Mouse (Mus musculus) embryo, embryonic 10 days (tissue): ENCODE data around the gene R3hdm2.

Experiments used
- DNase-seq: peaks from one replicate; pipeline ENCODE4 v3.0.0-alpha.2; 2015; ENCODE audit warnings: low spot score

Gene R3hdm2

DNA sequence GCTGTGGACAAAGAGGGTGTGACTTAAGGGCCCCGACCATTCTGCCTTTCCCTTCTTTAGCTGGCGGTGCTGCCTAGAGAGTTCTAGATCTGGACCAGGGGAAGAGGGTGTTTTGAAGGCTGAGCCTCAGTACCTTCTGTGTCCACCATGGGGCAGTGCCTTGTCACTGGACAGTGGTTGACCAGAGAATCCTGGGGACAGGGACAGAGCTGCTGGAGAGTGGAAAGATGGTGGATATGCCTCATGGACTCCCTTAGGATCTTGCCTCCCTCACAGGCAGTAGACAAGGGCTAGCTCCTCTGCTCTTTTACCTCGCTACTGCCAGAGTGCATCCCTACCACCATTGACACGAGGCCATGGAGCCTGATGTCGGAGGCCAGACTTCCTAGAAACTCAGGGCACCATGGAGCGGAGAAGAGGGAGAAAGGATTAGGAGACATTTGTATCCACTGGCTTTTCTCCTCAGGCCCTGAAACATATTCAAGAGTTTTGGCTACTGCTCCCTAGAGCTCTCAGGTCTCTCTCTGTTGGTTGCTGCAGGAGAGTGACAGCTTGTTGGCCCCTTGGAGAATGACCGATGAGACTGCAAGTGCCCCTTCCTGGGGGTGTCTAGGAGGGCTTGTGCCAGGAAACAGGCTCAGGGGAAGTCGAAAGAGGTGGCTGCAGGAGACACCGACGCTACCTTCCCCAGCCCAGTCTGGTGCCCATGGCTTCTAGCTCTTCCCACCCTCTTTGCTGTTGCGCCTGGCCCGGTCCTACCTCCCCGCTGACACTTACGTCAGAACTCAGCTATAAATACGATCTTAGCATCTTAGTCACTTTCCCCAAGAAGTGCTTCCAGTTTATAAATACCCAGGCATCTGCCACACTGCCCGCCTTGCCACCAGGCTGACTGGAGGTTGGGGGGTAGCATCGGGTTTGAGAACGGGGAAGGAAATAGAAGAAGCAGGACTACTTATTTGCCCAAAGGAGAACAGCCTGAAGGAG lies 25.9 kb upstream of the R3hdm2 start, which contains the start of gene Inhbe:
TSS of gene Inhbe (minus strand) at position 503 of the 987 bp plus-strand sequence.
- peak; percentile 51 for DNase-seq

DNA sequence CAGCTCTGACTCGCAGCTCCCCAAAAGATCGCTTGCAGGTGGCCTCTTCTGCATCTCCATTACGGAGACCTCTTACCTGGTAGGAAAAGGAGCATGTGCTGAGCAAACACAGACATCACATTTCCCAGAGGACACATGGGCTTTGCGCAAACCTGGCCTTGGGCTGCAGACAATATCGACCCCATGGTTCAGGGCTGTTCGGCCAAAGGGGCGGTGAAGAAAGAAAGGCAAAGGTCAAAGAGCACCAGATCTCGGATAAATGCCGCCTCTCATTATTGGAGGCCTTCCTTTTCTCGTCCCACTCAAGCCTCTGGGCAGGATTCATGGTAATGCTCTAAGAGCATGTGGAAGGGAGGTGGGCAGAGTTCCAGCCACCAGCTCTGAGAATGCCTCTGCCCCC lies 24.8 kb upstream of the R3hdm2 start:
- no peak for DNase-seq

DNA sequence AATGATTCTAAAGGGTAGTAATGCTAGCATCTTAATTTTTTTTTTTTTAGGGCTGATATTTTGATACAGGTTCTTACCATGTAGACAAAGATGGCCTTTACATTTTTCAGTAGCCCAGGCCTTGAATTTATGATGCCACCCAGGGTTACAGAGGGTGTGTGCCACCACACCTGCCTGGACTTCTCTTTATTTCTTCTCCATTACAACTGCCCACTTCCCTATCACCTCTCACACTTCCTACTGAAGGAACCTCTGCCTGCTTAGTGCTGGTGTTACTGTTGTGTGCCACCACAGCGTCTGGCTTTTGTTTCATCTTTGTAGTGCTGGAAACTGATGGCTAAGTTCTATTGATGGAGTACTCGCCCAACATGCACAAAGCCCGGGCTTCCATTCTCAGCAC lies 19.4 kb upstream of the R3hdm2 start:
- DNase-seq, result no peak

DNA sequence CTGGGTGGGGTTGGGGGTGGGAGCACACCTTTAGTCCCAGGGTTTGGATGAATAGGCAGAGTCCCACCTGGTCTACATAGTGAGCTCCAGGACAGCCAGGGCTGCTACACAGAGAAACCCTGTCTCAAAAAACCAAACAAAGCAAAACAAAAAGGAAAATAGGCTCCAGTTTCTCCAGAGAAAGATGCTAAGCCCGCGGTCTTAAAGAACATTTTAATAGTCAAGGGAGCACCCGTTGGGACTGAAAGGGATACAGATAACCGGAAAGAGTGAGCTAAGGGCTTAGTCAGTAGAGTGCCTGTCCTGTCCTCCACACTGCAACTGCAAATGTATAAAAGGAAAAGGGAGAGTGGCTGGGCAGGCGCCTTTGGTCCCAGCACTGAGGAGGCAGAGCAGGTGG lies 13.0 kb upstream of the R3hdm2 start:
- no peak for DNase-seq

DNA sequence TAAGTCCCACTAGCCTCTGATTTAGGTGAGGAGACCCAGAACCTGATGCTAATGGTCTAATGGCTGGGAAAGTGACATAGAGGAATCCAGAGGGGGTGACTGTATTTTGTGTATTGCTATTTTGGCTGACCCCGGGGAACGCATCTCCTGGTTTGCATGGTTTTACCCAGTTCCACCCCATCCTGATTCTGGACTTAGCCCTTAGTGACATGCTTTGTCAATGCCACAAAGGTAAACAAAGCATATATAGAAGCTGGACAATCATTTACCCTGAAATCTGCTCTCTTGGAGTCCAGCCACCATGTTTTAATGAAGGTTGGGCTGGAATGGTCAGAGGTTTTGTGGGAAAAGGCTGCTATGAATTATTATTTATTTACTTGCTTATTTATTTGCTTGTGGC lies 11.9 kb upstream of the R3hdm2 start:
- no peak for DNase-seq

DNA sequence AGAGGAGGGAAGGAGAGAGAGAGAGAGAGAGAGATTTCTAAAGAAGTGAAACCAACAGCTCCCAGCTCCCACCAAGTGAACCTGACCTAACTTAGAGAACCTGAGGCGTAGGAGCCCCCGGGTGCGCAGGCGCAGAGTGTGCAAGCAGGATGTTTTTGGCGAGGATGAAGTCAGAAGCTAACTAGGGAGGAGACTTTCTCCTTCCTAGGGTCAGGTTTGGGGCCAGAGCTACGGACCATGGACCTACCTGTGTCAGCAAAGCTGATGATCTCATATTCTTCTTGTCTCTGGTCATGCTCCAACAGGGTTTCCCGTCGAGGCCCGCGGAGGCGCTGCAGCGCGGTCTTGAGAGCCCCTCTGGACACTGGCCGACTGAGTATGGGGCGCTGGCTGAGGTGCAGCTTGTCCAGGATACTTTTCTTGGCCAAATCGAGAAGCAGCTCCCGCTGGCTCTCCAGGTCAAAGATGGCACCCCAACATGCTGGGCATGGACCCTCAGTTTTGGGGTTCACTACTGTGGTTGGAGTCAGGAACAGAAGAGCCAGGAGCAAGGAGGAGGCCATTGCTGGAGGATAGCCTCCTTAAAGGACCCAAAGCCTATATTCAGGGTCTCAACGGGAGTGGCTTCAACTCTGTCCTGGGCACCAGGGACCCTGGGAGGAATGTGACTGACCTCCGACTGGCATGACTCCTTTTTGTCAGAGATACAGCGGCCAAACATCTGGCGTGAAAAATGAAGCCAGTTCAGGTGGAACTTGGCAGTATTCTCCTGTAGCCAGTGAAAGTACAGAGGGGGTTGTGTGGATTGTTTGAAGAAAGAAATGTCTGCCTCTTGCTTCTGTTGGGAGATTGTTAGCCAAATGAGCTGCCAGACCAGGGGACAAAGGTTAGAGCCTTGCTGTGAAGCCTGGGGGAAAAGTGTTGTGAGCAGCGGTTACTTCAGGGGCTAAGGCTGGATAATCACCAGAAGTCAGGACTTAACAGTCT lies 10.0 kb upstream of the R3hdm2 start, which contains the start of gene Inhbc:
TSS of gene Inhbc (minus strand) at position 598 of the 987 bp plus-strand sequence.
- DNase-seq, result no peak

DNA sequence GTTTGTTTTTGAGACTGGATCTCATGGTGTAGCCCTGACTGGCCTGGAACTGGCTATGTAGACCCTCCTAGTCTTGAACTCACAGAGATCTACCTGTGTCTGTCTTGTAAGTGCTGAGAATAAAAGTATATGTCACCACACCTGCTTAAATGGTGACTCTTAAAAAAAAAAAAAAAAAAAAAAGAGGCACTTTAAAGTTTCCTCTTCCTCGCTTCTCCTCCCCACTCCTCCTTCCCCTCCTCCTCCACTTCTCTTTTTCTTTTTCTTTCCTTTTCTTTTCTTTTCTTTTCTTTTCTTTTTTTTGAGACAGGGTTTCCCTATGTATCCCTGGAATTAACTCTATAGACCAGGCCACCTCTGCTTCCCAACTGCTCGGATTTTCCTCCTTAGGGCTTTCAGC lies 9.1 kb upstream of the R3hdm2 start:
- DNase-seq, result no peak

DNA sequence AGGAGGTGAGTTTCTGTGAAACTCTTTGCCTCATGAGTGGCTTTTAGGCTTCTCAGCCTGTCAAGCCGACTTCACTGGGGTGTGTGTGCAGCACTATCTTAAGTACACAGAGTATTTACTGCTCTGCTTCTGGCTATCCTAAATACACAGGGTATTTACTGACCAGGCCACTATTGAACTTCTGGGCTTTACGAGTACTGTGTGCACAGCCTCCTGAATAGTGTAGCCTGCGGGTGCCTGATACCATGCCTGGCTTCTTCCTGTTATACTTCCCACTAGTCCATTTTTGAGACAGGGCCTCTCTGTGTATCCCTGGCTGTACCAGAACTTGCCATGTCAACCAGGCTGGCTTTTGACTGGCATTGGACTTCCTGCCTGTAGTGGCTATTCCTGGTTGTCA lies 2.4 kb upstream of the R3hdm2 start:
- no peak for DNase-seq

DNA sequence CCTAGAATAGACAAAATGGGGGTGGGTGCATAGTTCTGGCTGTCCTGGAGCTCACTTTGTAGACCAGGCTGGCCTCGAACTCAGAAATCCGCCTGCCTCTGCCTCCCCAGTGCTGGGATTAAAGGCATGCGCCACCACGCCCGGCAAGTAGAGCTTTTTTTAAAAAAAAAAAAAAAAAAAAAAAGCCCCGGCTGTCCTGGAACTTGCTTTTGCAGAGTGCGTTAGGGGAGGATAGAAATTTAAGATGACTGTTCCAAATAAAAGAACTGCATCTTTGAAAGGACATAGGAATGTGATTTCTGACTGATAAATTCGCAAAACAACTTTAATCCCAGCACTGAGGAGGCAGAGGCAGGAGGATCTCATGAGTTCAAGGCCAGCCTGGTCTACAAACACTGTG lies 473 bp upstream of the R3hdm2 start:
- no peak for DNase-seq

DNA sequence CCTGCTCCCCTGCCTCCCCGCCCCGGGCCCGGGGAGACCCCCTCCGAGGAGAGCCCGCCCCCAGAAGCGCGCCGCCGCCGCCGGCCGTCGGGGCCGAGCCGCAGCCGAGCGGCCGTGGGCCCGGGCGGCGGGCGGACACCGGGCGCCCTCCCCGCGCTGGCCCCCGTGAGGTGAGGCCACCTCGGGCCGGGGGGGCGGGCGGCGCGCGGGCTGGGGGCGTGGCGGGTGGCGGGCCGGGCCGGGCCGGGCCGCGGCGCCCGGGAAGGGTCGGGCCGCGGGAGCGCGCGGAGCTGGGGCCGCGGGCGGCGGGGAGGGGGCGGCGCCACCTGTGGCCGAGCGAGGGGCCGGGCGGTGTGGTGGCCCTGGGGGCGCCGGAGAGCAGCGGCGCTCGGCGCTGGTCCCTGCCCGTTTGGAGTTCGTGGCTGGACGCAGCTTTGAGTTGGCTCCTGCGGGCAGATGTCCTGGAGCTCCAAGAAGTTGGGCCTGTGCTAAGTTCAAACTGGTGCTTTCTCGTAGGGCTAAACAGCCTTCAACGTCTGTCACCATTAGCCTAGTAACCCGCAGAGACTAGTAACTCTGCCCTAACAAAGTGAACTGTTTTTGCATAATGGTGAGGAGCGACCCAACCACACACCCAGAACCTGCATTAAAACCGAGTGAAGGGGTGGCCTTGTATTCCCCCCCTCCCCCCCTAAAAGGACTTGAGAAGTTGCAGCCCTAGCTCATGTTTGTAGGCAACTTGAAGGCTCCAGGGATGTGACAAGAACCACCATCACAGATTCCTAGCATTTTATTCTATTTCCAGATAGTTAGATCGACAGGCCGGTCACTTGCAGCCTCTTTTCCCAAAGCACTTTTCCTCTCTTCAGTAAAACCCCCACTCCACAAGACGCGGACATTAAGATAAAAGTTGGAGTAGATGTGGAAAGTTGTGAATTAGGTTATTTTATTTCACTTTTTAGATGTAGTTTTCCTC lies 928 bp downstream of the R3hdm2 start:
- peak; percentile 80 for DNase-seq

DNA sequence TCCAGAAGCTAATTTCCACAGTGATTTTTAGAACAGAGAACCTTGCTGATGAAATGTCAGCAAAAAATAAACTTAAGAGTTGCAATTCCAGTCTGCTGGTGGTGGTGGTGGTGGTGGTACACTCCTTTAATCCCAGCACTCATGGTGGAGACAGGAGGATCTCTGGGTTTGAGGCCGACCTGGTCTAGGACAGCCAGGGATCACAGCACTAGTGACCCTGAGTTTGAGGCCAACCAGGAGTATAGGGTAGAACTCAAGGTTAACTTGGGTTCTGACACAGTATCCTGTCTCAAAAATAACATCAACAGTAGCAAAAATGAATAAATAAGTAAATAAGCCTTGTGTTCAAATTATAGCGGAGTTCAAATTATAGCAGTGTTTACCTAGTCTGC lies 1.6 kb downstream of the R3hdm2 start:
- DNase-seq, result no peak

DNA sequence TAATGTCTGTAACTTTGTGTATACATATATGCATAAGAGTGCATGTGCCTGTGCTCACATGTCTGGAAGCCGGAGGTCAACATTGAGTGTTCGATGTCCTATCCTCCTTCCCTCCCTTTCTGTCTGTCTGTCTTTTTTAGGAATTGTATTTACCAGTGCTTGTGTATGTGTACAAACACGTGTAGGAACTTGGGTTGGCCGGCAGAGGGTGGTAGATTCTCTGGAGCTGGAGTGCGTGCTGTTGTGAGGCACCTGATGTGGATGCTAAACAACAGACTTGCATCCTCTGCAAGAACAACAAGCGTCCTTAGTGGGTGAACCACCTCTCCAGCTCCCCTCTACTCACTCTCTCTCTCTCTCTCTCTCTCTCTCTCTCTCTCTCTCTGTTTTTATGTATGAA lies 11.6 kb downstream of the R3hdm2 start:
- no peak for DNase-seq

DNA sequence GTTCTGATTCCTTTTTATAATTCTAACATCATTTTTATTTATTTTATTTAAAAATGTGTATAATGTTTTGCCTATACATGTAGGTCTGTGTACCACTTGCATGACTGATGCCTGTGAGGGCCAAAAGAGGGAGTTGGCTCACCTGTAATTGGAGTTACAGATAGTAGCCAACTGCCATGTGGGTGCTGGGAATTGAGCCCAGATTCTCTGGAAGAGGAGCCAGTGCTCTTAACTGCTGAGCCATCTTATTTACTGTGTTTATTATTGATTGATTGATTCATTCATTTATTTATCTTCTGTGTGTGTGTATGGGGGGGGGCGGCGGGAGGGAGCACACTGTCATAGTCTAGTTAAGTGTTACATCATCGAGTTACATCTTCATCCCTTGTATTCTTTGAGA lies 24.6 kb downstream of the R3hdm2 start:
- no peak for DNase-seq

DNA sequence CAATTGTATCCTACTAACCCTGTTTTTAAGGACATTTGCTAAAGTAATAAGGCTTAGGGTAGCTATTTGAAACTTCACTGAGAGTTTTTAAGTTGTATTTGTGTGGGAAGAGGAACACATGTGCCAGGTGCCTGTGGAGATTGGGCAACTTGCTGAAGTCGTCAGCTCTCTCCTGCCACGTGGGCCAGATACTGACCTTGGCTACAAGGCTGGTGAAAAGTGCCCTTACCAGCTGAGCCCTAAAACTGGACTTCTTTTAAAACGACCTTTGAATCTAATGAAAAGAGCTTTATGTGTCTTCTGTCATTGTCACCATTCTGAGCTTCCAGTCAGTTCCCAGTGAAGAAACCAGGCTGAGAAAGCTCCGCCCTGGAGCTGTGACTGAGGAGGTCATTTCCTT lies 27.3 kb downstream of the R3hdm2 start:
- DNase-seq, result no peak

DNA sequence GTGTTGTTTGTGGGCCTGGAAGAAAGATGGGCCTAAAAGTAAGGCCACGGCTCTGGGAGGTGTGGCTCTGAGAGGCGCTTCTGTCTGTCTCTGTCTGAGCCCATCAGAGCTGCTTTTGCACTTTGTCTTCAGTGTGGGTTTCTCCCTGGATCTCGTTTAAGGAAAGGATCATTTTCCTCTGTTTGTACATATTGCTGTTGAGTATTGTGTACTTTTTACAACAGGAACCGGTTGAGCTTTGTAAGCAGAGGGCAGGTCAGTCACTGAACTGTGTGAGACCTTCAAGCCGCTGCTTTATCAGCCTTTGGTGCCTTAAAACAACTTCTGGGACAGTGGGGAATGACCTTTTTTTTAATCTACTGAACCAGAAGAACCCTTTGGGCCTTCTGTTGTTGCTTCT lies 32.0 kb downstream of the R3hdm2 start:
- DNase-seq, result no peak

DNA sequence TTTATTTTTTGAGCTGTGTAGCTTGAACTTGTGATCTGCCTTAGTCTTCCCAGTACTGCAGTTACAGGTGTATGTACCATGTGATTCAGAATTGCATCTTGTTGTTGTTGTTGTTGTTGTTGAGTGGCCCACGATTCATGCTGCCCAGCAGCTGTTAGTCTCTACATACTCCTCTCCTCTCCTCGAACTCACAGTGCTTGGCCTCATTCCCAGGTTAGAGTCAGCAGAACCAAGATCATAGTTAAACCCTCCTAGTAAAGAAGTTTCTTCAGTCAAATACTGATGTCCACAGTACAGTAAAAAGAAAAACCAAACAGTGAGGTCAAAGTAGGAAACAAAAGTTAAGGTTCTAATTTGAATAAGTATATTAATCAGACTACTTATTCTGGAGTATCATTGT lies 32.6 kb downstream of the R3hdm2 start:
- DNase-seq, result no peak

DNA sequence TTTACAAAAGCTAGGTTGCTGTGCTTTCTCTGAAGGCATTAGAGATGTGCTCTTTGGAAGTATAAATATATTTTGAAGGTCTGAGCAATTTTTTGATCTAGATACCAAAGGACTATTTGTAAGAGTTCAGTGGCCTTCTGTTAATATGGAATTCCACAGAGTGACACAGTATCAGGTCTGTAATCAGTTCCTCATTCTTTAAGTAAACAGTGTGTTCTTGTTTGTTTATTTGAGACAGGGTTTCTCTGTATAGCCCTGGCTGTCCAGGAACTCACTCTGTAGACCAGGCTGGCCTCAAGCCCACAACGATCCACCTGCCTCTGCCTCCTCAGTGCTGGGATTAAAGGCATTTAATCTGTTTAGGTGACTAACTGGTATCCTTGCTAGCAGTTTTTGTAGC lies 33.5 kb downstream of the R3hdm2 start:
- DNase-seq, result no peak

DNA sequence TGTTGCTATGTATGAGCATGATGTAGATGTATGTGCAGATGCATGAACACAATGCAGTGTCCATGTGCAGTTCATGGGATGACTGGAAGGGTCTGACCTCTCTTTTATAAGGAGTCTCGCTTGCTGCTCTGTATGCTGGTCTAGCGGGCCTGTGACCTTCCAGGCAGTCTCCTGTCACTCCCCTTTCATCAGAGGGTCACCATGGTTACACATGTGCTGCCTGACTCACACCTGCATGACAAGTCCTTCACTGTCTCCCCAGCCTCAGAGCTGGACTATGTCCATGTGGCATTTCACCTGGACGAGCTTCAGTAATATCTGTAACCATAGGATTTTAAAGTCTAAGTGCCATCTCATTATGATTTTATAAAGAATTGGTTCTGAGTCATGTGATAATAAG lies 34.0 kb downstream of the R3hdm2 start:
- DNase-seq, result no peak

DNA sequence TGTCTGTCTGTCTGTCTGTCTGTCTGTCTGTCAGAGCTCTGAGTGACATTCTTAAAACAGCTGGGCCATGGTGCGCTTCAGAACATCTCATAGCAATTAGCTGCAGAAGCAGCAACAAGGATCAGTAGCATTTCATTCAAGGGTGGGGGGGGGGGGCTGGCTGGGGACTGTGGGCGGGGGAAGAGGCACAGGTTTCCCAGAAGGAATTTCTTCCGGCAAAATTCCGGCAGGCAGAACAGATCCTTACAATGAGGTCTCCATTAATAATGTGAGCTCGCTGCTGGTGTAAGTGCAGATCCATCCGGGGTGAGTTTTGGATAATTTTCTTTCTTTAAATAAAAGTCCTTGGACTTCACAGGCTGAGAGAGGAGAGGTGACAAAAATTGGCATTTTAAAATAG lies 40.0 kb downstream of the R3hdm2 start:
- DNase-seq, result no peak

DNA sequence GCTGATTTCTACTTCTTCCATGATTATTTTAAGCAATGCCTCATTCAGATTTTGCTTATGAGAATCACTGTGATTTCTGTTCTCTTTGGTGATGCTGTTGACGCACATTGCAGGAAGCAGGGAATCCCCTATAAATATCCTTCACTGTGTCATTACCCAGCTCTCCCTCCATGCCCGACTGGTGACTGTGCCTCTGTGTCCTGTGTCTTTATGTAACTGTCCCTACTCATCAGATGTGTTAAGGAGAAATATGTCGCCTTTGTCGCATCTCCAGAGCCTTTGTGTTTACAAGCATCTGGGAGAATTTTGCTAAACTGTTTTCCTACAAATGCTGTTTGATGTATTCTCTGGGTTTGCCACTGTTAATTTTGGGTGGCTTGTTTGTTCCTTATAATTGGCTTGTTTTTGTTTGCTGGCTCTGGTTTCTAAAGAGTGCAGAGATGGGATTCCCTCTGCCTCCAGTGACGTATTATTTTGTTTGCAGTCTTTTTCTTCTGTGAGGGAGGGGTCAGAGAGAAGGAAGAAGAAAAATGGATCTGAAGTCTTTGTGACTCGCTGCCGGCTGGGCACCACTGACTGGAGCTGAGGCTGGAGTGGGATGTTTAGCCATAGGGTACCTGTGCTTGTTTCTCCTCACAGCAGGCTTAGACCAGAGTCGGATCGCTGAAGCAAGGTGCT lies 40.7 kb downstream of the R3hdm2 start:
- peak; percentile 18 for DNase-seq

DNA sequence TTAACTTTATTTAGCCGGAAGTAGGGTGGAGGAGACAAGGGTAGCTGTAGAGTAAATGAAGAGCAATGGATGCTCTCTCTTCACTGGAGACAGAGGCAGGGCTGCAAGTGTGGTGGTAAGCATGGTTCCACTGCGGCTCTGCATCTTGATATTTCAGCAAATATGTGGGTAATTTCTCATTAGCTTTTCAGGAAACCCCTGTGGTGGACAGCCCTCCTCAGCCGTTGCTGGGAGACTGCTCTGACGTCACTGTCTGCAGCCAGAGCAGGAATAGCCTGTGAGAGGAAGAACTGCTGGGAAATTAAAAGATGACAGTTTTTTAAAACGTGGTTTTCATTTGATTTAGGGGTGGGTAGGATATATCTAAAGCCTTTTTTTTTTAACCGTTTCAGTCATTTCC lies 41.9 kb downstream of the R3hdm2 start:
- peak; percentile 80 for DNase-seq
